Mouse (Mus musculus): ENCODE measurements around the gene Samd15. TPM values are rescaled to one million over a fixed set of nuclear protein-coding genes. Genes with fewer than 3 reads are reported as not detected.

Samd15 gene
- total and polyA plus RNA-seq, 3 experiments, result 1.1 to 3.9 (median 1.8) TPM

- peak; percentile 62; the same call in 1 of the 2 replicates for TF ChIP-seq MAZ (IDR thresholded peaks at IDR 0.05; ENCODE audit: low read depth, low read length)
- peak; percentile 36; the same call in 1 of the 2 replicates for TF ChIP-seq MYC (IDR thresholded peaks at IDR 0.05; ENCODE audit: low read depth, low read length)
Measured at GRCm38 (mm10) chr12:87196310-87196709, 3.2 kb upstream of the Samd15 start (continued).

DNA sequence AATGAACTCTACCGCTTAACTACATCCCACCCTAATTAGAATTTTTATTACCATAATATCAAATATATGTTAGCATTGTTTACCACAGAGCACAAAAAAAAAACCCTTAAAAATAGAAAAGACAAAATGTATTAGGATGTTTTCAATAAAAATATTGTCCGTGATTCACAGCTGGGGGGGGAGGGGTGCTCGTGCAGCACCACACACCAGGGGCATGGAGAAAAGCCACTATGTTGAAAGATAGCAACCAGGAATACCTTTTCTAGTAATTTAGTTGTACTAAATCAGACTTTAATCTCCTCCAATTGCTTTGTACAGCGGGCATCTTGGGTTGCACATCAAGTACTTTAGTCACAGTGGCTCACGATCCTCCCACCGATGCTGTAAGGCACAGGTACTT, 731 bp upstream of the Samd15 start:
- Histone ChIP-seq H3K4me1 (ENCODE audit: control insufficient read depth in 1 of 2, insufficient read depth in 2 of 2) (peaks cover 3 to 37% of the 10 kb centered on the region in 2 experiments; a peak in 3 of 4 replicates), H3K79me2 (replicated peaks; ENCODE audit: control insufficient read depth, extremely low read depth, insufficient read depth, poor library complexity, severe bottlenecking) (peaks cover 34% of the 10 kb centered on the region), H3K27ac (ENCODE audit: insufficient read depth, low read depth) (peak overlapping the region; percentile 81; the same call in 1 of the 2 replicates), H3K9me3 (replicated peaks; ENCODE audit: low read length) (no peaks in the 10 kb centered on the region), H3K4me3 (replicated peaks in 1 of 3; ENCODE audit: low read depth in 2 of 3, low read length in 2 of 3, poor library complexity in 1 of 3) (peak overlapping the region; percentile 96 to 99 (median 98)), H3K9ac (ENCODE audit: insufficient read depth, low read depth) (peak overlapping the region; percentile 98), H3K36me3 (replicated peaks in 1 of 2; ENCODE audit: control insufficient read depth in 1 of 2, insufficient read depth in 1 of 2, low read length in 1 of 2) (peaks cover 0 to 2% of the 10 kb centered on the region in 2 experiments), H3K4me2 (ENCODE audit: insufficient read depth, low read depth, poor library complexity, severe bottlenecking) (peak overlapping the region; percentile 82), H3K27me3 (replicated peaks) (no peaks in the 10 kb centered on the region)
- in situ Hi-C loops (cut with MboI; ENCODE audit: low pct_ligation_motif_present, low pct_unique_long_range_greater_than_20kb, low sequenced_read_pairs) (no loop called here), dilution Hi-C loops (cut with MboI; ENCODE audit: extremely low pct_ligation_motif_present, extremely low pct_unique_long_range_greater_than_20kb, low sequenced_read_pairs) (no loop called here)
- no peak for TF ChIP-seq PAX5 (IDR thresholded peaks at IDR 0.05; ENCODE audit: low read length)
- TF ChIP-seq POLR2A (IDR thresholded peaks at IDR 0.05; ENCODE audit: low read depth, low read length), result no peak
- TF ChIP-seq ZNF384 (IDR thresholded peaks at IDR 0.05; ENCODE audit: low read depth, low read length), result no peak
- 0 out of 2 replicates have a peak, but pooled peaks have one; percentile 27 for TF ChIP-seq NELFE (IDR thresholded peaks at IDR 0.05; ENCODE audit: low read depth, low read length)
- TF ChIP-seq ELF1 (IDR thresholded peaks at IDR 0.05; ENCODE audit: low read depth, low read length), result no peak
- peak; percentile 82 for TF ChIP-seq BHLHE40 (IDR thresholded peaks at IDR 0.05; ENCODE audit: low read depth, low read length)
- no peak for TF ChIP-seq IRF4 (IDR thresholded peaks at IDR 0.05; ENCODE audit: low read depth, low read length)
- peak; percentile 41; the same call in 1 of the 2 replicates for TF ChIP-seq MAX (IDR thresholded peaks at IDR 0.05; ENCODE audit: low read length)
- peak; percentile 63 for TF ChIP-seq MXI1 (IDR thresholded peaks at IDR 0.05; ENCODE audit: low read depth, low read length)
- TF ChIP-seq MYC (IDR thresholded peaks at IDR 0.05; ENCODE audit: low read depth, low read length), result peak; percentile 43; the same call in 1 of the 2 replicates
- TF ChIP-seq ZKSCAN1 (IDR thresholded peaks at IDR 0.05; ENCODE audit: borderline replicate concordance, low read depth, low read length), result no peak
- no peak for TF ChIP-seq ZMIZ1 (IDR thresholded peaks at IDR 0.05; ENCODE audit: low read depth, low read length)
- no peak for TF ChIP-seq NRF1 (IDR thresholded peaks at IDR 0.05; ENCODE audit: low read depth, low read length)
- TF ChIP-seq CHD1 (IDR thresholded peaks at IDR 0.05; ENCODE audit: low read depth, low read length), result peak; percentile 91
- TF ChIP-seq MAFK (IDR thresholded peaks at IDR 0.05; ENCODE audit: insufficient replicate concordance, low read length), result no peak
- TF ChIP-seq KAT2A (IDR thresholded peaks at IDR 0.05; ENCODE audit: insufficient replicate concordance, low read length), result no peak
- 0 out of 2 replicates have a peak, but pooled peaks have one; percentile 38 for TF ChIP-seq MAZ (IDR thresholded peaks at IDR 0.05; ENCODE audit: low read depth, low read length)
- TF ChIP-seq USF1 (IDR thresholded peaks at IDR 0.05; ENCODE audit: low read depth, low read length), result no peak
- TF ChIP-seq CHD2 (IDR thresholded peaks at IDR 0.05; ENCODE audit: low read length), result peak; percentile 82
- peak; percentile 45; the same call in 1 of the 2 replicates for TF ChIP-seq TCF12 (IDR thresholded peaks at IDR 0.05; ENCODE audit: low read depth, low read length)
- TF ChIP-seq JUND (conservative IDR thresholded peaks at IDR 0.05; ENCODE audit: low read depth, low read length), result no peak
- TF ChIP-seq TBP (conservative IDR thresholded peaks at IDR 0.05; ENCODE audit: low read depth, low read length), result no peak
- TF ChIP-seq USF2 (conservative IDR thresholded peaks at IDR 0.05; ENCODE audit: low read depth, low read length), result no peak
- no peak for TF ChIP-seq SMC3 (IDR thresholded peaks at IDR 0.05; ENCODE audit: low read depth, low read length)
- no peak for DNase-seq (ENCODE audit: extremely low read depth)

Data from CH12.LX (cell line).